In genomic region chr12:3537616-3538015, GRCm38 (mm10) we compare ENCODE assay signal across 7 mouse cellular contexts. TPM values are rescaled to one million over a fixed set of nuclear protein-coding genes. Genes with fewer than 3 reads are reported as not detected.
A peak's percentile ranks its signal among the peaks of the same experiment; 100 is the strongest.
DNase-seq lines count a peak whose midpoint lies in the region; ATAC-seq and TF ChIP-seq lines count a peak whose summit lies in the region.

No protein-coding gene starts in this region.

- peak; percentile 73; the same call in 1 of the 2 replicates for ATAC-seq in hindbrain, embryonic 15.5 days (ENCODE audit: low FRiP score, low read depth)
- ATAC-seq in hindbrain, embryonic 11.5 days (ENCODE audit: low FRiP score), result no peak
- ATAC-seq in embryonic facial prominence, embryonic 14.5 days (ENCODE audit: low read depth), result peak; percentile 92
- ATAC-seq in limb, embryonic 14.5 days (ENCODE audit: low FRiP score, low read depth), result peak; percentile 19; the same call in 1 of the 2 replicates
- no peak for ATAC-seq in liver, embryonic 11.5 days (replicated peaks; ENCODE audit: low FRiP score)

- no peak for TF ChIP-seq POLR2A in limb, embryonic 14.5 days (IDR thresholded peaks at IDR 0.05; ENCODE audit: borderline replicate concordance, extremely low read depth, insufficient read depth, insufficient read length)

- H3K4me1 ChIP-seq in hindbrain, embryonic 15.5 days (replicated peaks), result no peaks in the 10 kb centered on the region
- H3K4me1 ChIP-seq in hindbrain, embryonic 11.5 days (replicated peaks; ENCODE audit: control insufficient read depth, insufficient read depth, low read length), result no peaks in the 10 kb centered on the region
- no peaks in the 10 kb centered on the region for H3K4me1 ChIP-seq in embryonic facial prominence, embryonic 14.5 days (ENCODE audit: control insufficient read depth, insufficient read depth, low read length)
- H3K4me1 ChIP-seq in limb, embryonic 14.5 days (ENCODE audit: control insufficient read depth, insufficient read depth, low read length), result no peaks in the 10 kb centered on the region
- no peaks in the 10 kb centered on the region for H3K4me1 ChIP-seq in liver, embryonic 11.5 days (replicated peaks; ENCODE audit: control insufficient read depth, insufficient read depth, low read length)

- WGBS in hindbrain, embryonic 15.5 days, result 64% methylated on average over 3 of the region's 3 CpGs
- 81% methylated on average over 3 of the region's 3 CpGs for WGBS in hindbrain, embryonic 11.5 days
- 34% methylated on average over 3 of the region's 3 CpGs for WGBS in embryonic facial prominence, embryonic 14.5 days
- 57% methylated on average over 3 of the region's 3 CpGs for WGBS in limb, embryonic 14.5 days
- WGBS in liver, embryonic 11.5 days, result 66% methylated on average over 3 of the region's 3 CpGs

- no peak overlapping the region for H3K4me3 ChIP-seq in hindbrain, embryonic 15.5 days
- no peak overlapping the region for H3K4me3 ChIP-seq in hindbrain, embryonic 11.5 days (ENCODE audit: low read depth, low read length)
- H3K4me3 ChIP-seq in embryonic facial prominence, embryonic 14.5 days (ENCODE audit: low read depth, low read length), result no peak overlapping the region
- no peak overlapping the region for H3K4me3 ChIP-seq in limb, embryonic 14.5 days (replicated peaks; ENCODE audit: low read length)
- H3K4me3 ChIP-seq in liver, embryonic 11.5 days (ENCODE audit: low read depth, low read length), result no peak overlapping the region

- H3K9ac ChIP-seq in hindbrain, embryonic 15.5 days, result no peak overlapping the region
- H3K9ac ChIP-seq in hindbrain, embryonic 11.5 days (ENCODE audit: low read depth, low read length), result no peak overlapping the region
- no peak overlapping the region for H3K9ac ChIP-seq in embryonic facial prominence, embryonic 14.5 days (ENCODE audit: low read depth, low read length)
- no peak overlapping the region for H3K9ac ChIP-seq in limb, embryonic 14.5 days (ENCODE audit: low read depth, low read length, severe bottlenecking)
- no peak overlapping the region for H3K9ac ChIP-seq in liver, embryonic 11.5 days (ENCODE audit: low read depth, low read length)

- peak overlapping the region; percentile 45; the same call in 1 of the 2 replicates for H3K27ac ChIP-seq in hindbrain, embryonic 15.5 days (replicated peaks)
- H3K27ac ChIP-seq in hindbrain, embryonic 11.5 days (ENCODE audit: low read depth, low read length), result no peak overlapping the region
- peak overlapping the region; percentile 8; the same call in 1 of the 2 replicates for H3K27ac ChIP-seq in embryonic facial prominence, embryonic 14.5 days (replicated peaks; ENCODE audit: low read depth, low read length)
- H3K27ac ChIP-seq in limb, embryonic 14.5 days (replicated peaks; ENCODE audit: low read depth, low read length), result no peak overlapping the region
- H3K27ac ChIP-seq in liver, embryonic 11.5 days (ENCODE audit: low read depth, low read length), result no peak overlapping the region

- H3K4me2 ChIP-seq in hindbrain, embryonic 15.5 days, result no peak overlapping the region
- H3K4me2 ChIP-seq in hindbrain, embryonic 11.5 days (replicated peaks; ENCODE audit: low read depth, low read length), result no peak overlapping the region
- no peak overlapping the region for H3K4me2 ChIP-seq in embryonic facial prominence, embryonic 14.5 days (ENCODE audit: low read depth, low read length)
- H3K4me2 ChIP-seq in limb, embryonic 14.5 days (replicated peaks; ENCODE audit: low read depth, low read length, severe bottlenecking), result no peak overlapping the region
- H3K4me2 ChIP-seq in liver, embryonic 11.5 days, result no peak overlapping the region

- H3K27me3 ChIP-seq in hindbrain, embryonic 15.5 days, result no peaks in the 10 kb centered on the region
- no peaks in the 10 kb centered on the region for H3K27me3 ChIP-seq in hindbrain, embryonic 11.5 days (ENCODE audit: control insufficient read depth, insufficient read depth, low read length)
- no peaks in the 10 kb centered on the region for H3K27me3 ChIP-seq in embryonic facial prominence, embryonic 14.5 days (replicated peaks; ENCODE audit: control insufficient read depth, insufficient read depth, low read length)
- H3K27me3 ChIP-seq in limb, embryonic 14.5 days (ENCODE audit: control insufficient read depth, insufficient read depth, low read length), result no peaks in the 10 kb centered on the region
- H3K27me3 ChIP-seq in liver, embryonic 11.5 days (replicated peaks; ENCODE audit: control insufficient read depth, insufficient read depth, low read length), result no peaks in the 10 kb centered on the region

- DNase-seq in hindbrain, embryonic 11.5 days (ENCODE audit: low spot score), result no peak
- peak; percentile 51 for DNase-seq in NIH3T3 (ENCODE audit: low read depth)
- peak; percentile 86 for DNase-seq in embryonic facial prominence, embryonic 14.5 days (ENCODE audit: low spot score)
- DNase-seq in limb, embryonic 14.5 days (ENCODE audit: low spot score), result peak; percentile 8
- no peak for DNase-seq in liver, embryonic 11.5 days (ENCODE audit: low spot score)
- no peak for DNase-seq in embryo, embryonic 9.5 days (ENCODE audit: extremely low spot score)

- no peaks in the 10 kb centered on the region for H3K9me3 ChIP-seq in hindbrain, embryonic 15.5 days
- no peaks in the 10 kb centered on the region for H3K9me3 ChIP-seq in hindbrain, embryonic 11.5 days (ENCODE audit: control insufficient read depth, low read length)
- H3K9me3 ChIP-seq in embryonic facial prominence, embryonic 14.5 days (ENCODE audit: control insufficient read depth, low read length), result peaks cover 4% of the 10 kb centered on the region
- H3K9me3 ChIP-seq in limb, embryonic 14.5 days (ENCODE audit: control insufficient read depth, low read length), result no peaks in the 10 kb centered on the region
- H3K9me3 ChIP-seq in liver, embryonic 11.5 days (ENCODE audit: control insufficient read depth, low read length), result no peaks in the 10 kb centered on the region

- H3K36me3 ChIP-seq in hindbrain, embryonic 15.5 days, result no peaks in the 10 kb centered on the region
- H3K36me3 ChIP-seq in hindbrain, embryonic 11.5 days (ENCODE audit: control insufficient read depth, insufficient read depth, low read length), result no peaks in the 10 kb centered on the region
- H3K36me3 ChIP-seq in embryonic facial prominence, embryonic 14.5 days (ENCODE audit: control insufficient read depth, insufficient read depth, low read length), result no peaks in the 10 kb centered on the region
- no peaks in the 10 kb centered on the region for H3K36me3 ChIP-seq in limb, embryonic 14.5 days (ENCODE audit: control insufficient read depth, insufficient read depth, low read length)
- H3K36me3 ChIP-seq in liver, embryonic 11.5 days (ENCODE audit: control insufficient read depth, insufficient read depth, low read length), result no peaks in the 10 kb centered on the region

RNA-seq across cellular contexts. Expression of gene Dtnb, which starts 34.6 kb away (rescaled TPM):
- polyA plus RNA-seq in hindbrain, embryonic 15.5 days (2015; fragmentation: Nextera tagmentation; extraction: Ambion mirVana), result 48.7 and 58.5 TPM in 2 replicates
- polyA plus RNA-seq in hindbrain, embryonic 11.5 days (2014; fragmentation: Nextera tagmentation; extraction: Ambion mirVana), result 36.0 and 37.6 TPM in 2 replicates
- 27.4 and 36.4 TPM in 2 replicates for polyA plus RNA-seq in embryonic facial prominence, embryonic 14.5 days (2014; fragmentation: Nextera tagmentation; extraction: Ambion mirVana)
- polyA plus RNA-seq in limb, embryonic 14.5 days (2012; rRNA removed), result 46.5 and 55.7 TPM in 2 replicates
- polyA plus RNA-seq in limb, embryonic 14.5 days (2014; fragmentation: Nextera tagmentation; extraction: Ambion mirVana), result 32.3 and 45.6 TPM in 2 replicates
- 25.4 and 27.0 TPM in 2 replicates for polyA plus RNA-seq in liver, embryonic 11.5 days (2014; fragmentation: Nextera tagmentation; extraction: Ambion mirVana)

Comparison
In these comparisons a context has a peak if more than half of its experiments do, and no peak if none do; other contexts are left out.
1. ATAC-seq: peak in hindbrain, embryonic 15.5 days (single experiment), embryonic facial prominence, embryonic 14.5 days (single experiment) and limb, embryonic 14.5 days (single experiment); none in hindbrain, embryonic 11.5 days (single experiment) and liver, embryonic 11.5 days (single experiment).
2. H3K27ac ChIP-seq: peak in hindbrain, embryonic 15.5 days (single experiment) and embryonic facial prominence, embryonic 14.5 days (single experiment); none in hindbrain, embryonic 11.5 days (single experiment), limb, embryonic 14.5 days (single experiment) and liver, embryonic 11.5 days (single experiment).
3. DNase-seq: peak in NIH3T3 (single experiment), embryonic facial prominence, embryonic 14.5 days (single experiment) and limb, embryonic 14.5 days (single experiment); none in hindbrain, embryonic 11.5 days (single experiment), liver, embryonic 11.5 days (single experiment) and embryo, embryonic 9.5 days (single experiment).